Mouse (Mus musculus): ENCODE results near the gene Gm8122.
"Not testable (repeated sequence)": the region's sequence is repeated elsewhere in the genome, so short reads cannot be mapped to it uniquely, and the experiment has no call there.

The Gm8122 gene

GRCm38 (mm10) chr14:43235204-43235603 is at the start of gene Gm8122:
Gm8122 (minus strand) TSS chr14:43235304.
- not testable (repeated sequence) for DNase-seq (ENCODE audit: low read depth, low spot score)

GRCm38 (mm10) chr14:43278681-43279080 is 43.6 kb upstream of the Gm8122 start:
- DNase-seq (ENCODE audit: low read depth, low spot score) = not testable (repeated sequence)

GRCm38 (mm10) chr14:43278146-43278545 is 43.0 kb upstream of the Gm8122 start:
- DNase-seq (ENCODE audit: low read depth, low spot score) = not testable (repeated sequence)

GRCm38 (mm10) chr14:43277468-43277867 is 42.4 kb upstream of the Gm8122 start:
- not testable (repeated sequence) for DNase-seq (ENCODE audit: low read depth, low spot score)

GRCm38 (mm10) chr14:43275752-43276151 is 40.6 kb upstream of the Gm8122 start:
- not testable (repeated sequence) for DNase-seq (ENCODE audit: low read depth, low spot score)

- DNase-seq (ENCODE audit: low read depth, low spot score) = not testable (repeated sequence)
Measured at GRCm38 (mm10) chr14:43274986-43275511, 39.9 kb upstream of the Gm8122 start, which contains the start of gene Gm9732. Gm9732 (plus strand) TSS chr14:43275036.

GRCm38 (mm10) chr14:43273161-43273560 is 38.1 kb upstream of the Gm8122 start:
- not testable (repeated sequence) for DNase-seq (ENCODE audit: low read depth, low spot score)

- not testable (repeated sequence) for DNase-seq (ENCODE audit: low read depth, low spot score)
Measured at GRCm38 (mm10) chr14:43269211-43269610, 34.1 kb upstream of the Gm8122 start.

GRCm38 (mm10) chr14:43268521-43269084 is 33.5 kb upstream of the Gm8122 start:
- not testable (repeated sequence) for DNase-seq (ENCODE audit: low read depth, low spot score)

- not testable (repeated sequence) for DNase-seq (ENCODE audit: low read depth, low spot score)
Measured at GRCm38 (mm10) chr14:43263421-43263820, 28.3 kb upstream of the Gm8122 start.

- not testable (repeated sequence) for DNase-seq (ENCODE audit: low read depth, low spot score)
Measured at GRCm38 (mm10) chr14:43258349-43258748, 23.2 kb upstream of the Gm8122 start, which contains the start of gene Gm8126. Gm8126 (plus strand) TSS chr14:43258649.

GRCm38 (mm10) chr14:43256511-43256910 is 21.4 kb upstream of the Gm8122 start:
- not testable (repeated sequence) for DNase-seq (ENCODE audit: low read depth, low spot score)

GRCm38 (mm10) chr14:43250549-43251253 is 15.6 kb upstream of the Gm8122 start:
- DNase-seq (ENCODE audit: low read depth, low spot score) = not testable (repeated sequence)

GRCm38 (mm10) chr14:43249611-43250170 is 14.6 kb upstream of the Gm8122 start:
- DNase-seq (ENCODE audit: low read depth, low spot score) = not testable (repeated sequence)

GRCm38 (mm10) chr14:43237769-43238168 is 2.7 kb upstream of the Gm8122 start:
- not testable (repeated sequence) for DNase-seq (ENCODE audit: low read depth, low spot score)

All from brain, embryonic 18.5 days (tissue).